8 mouse cellular contexts compared by ENCODE assay signal in the genomic region with DNA sequence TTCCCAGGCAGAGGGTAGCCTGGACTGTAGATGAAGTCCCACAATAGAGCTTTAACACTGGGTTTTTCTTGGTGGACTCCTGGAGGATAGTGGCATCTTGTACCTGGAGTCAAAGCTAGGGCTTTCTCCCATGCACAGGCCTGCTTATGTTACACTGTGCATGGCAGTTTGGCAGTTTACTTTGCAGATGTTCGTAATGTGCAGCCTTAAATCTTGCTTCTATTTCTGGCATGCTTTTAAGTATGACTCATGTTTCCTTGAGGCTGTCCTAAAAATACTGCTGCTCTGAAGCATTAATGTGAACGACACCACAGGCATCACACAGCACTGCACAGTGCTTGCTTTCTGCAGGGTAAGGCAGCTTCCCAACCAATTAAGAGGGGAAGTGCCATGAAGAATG. TPM values are rescaled to one million over a fixed set of nuclear protein-coding genes. Genes with fewer than 3 reads are reported as not detected.
DNase-seq lines count a peak whose midpoint lies in the region; ATAC-seq and TF ChIP-seq lines count a peak whose summit lies in the region.

No protein-coding gene starts in this region.

- intact Hi-C loops in heart, postnatal 25 days (cut with DNase I): no loop called here

- no peak overlapping the region for H3K4me3 ChIP-seq in C2C12 (ENCODE audit: insufficient read depth, poor library complexity, severe bottlenecking)
- H3K4me3 ChIP-seq in embryonic fibroblast, embryonic 13.5 days (ENCODE audit: insufficient read depth, low read length): no peak overlapping the region
- no peak overlapping the region for H3K4me3 ChIP-seq in intestine, embryonic 16.5 days (ENCODE audit: low read length)

- no peak overlapping the region for H3K4me2 ChIP-seq in intestine, embryonic 16.5 days (ENCODE audit: low read depth, low read length)

- H3K36me3 ChIP-seq in C2C12 (ENCODE audit: control insufficient read depth, insufficient read depth): no peaks in the 10 kb centered on the region
- H3K36me3 ChIP-seq in intestine, embryonic 16.5 days (ENCODE audit: control insufficient read depth, insufficient read depth, low read length): no peaks in the 10 kb centered on the region

- H3K9ac ChIP-seq in intestine, embryonic 16.5 days (ENCODE audit: low read depth, low read length): no peak overlapping the region

- 0 out of 2 replicates have a peak overlapping the region, but pooled peaks have one; percentile 16 for H3K27ac ChIP-seq in embryonic fibroblast, embryonic 13.5 days (ENCODE audit: insufficient read depth, low read length)
- H3K27ac ChIP-seq in intestine, embryonic 16.5 days (ENCODE audit: low read length): peak overlapping the region; percentile 45; the same call in 1 of the 2 replicates

- no peak for TF ChIP-seq POLR2A in embryonic fibroblast, embryonic 13.5 days (IDR thresholded peaks at IDR 0.05; ENCODE audit: low read depth, low read length)

- H3K79me2 ChIP-seq in C2C12 (ENCODE audit: control insufficient read depth, insufficient read depth): peaks cover 16% of the 10 kb centered on the region

- DNase-seq in heart, adult 11 months: peak; percentile 88
- no peak for DNase-seq in heart, postnatal 25 days (ENCODE audit: low spot score)
- no peak for DNase-seq in spleen, postnatal 36 days (ENCODE audit: low spot score in 2 of 2)
- DNase-seq in embryo, embryonic 10 days (ENCODE audit: low spot score): no peak

- H3ac ChIP-seq in C2C12 (ENCODE audit: control insufficient read depth, insufficient read length, low read depth): no peak overlapping the region

- H3K79me3 ChIP-seq in C2C12 (ENCODE audit: low read depth): no peaks in the 10 kb centered on the region

- H3K4me1 ChIP-seq in embryonic fibroblast, embryonic 13.5 days (ENCODE audit: control insufficient read depth, insufficient read depth, low read length): peaks cover 15% of the 10 kb centered on the region
- peaks cover 6% of the 10 kb centered on the region for H3K4me1 ChIP-seq in intestine, embryonic 16.5 days (ENCODE audit: control insufficient read depth, insufficient read depth, low read length)

- H3K27me3 ChIP-seq in C2C12 (ENCODE audit: control insufficient read depth, insufficient read depth, insufficient read length): no peaks in the 10 kb centered on the region
- H3K27me3 ChIP-seq in intestine, embryonic 16.5 days (replicated peaks; ENCODE audit: control insufficient read depth, insufficient read depth, low read length): no peaks in the 10 kb centered on the region

- TF ChIP-seq CTCF in C2C12 (IDR thresholded peaks at IDR 0.05; ENCODE audit: control insufficient read depth, insufficient read depth, insufficient read length): no peak
- TF ChIP-seq CTCF in embryonic fibroblast, embryonic 13.5 days (IDR thresholded peaks at IDR 0.05; ENCODE audit: borderline replicate concordance, insufficient read depth, low read length): no peak

- WGBS in intestine, embryonic 16.5 days: 38% methylated on average over 2 of the region's 2 CpGs

- no peaks in the 10 kb centered on the region for H3K9me3 ChIP-seq in intestine, embryonic 16.5 days (ENCODE audit: control insufficient read depth, low read length)

- peak; percentile 55; the same call in 1 of the 2 replicates for ATAC-seq in intestine, embryonic 16.5 days
- ATAC-seq in megakaryocyte progenitor cell, adult 5-6 weeks (replicated peaks; ENCODE audit: poor library complexity): peak; percentile 75

TF ChIP-seq in C2C12, 6 proteins besides CTCF, POLR2A, EP300 and RAD21:
- no peak for TF ChIP-seq CEBPB (IDR thresholded peaks at IDR 0.05; ENCODE audit: low read depth)
- TF ChIP-seq MAX (IDR thresholded peaks at IDR 0.05): peak; percentile 20

RNA-seq across cellular contexts. Expression of gene Vwa8, which starts 51.9 kb away (rescaled TPM):
- 100 to 1,000 TPM; 140 to 147 TPM for total RNA-seq in heart, postnatal 25 days (2021)
- 13.9 TPM for polyA plus RNA-seq in C2C12 (2012; fragmentation: generic; extraction: Trizol)
- 20.1 and 21.8 TPM in 2 replicates for polyA plus RNA-seq in embryonic fibroblast, embryonic 13.5 days (2011; ENCODE audit: insufficient read length, low read depth, missing spikeins)
- polyA plus RNA-seq in intestine, embryonic 16.5 days (2015; fragmentation: Nextera tagmentation; extraction: Ambion mirVana): 13.9 and 16.6 TPM in 2 replicates
- 22.6 and 22.8 TPM in 2 replicates for total RNA-seq in megakaryocyte progenitor cell, adult 5-6 weeks (2015)
- total RNA-seq in megakaryocyte progenitor cell, adult 5-6 weeks (2017): 21.8 and 26.6 TPM in 2 replicates
